Mouse (Mus musculus) limb, embryonic 13.5 days (tissue): ENCODE measurements around the gene Lrrc4c. TPM values are rescaled to one million over a fixed set of nuclear protein-coding genes. Genes with fewer than 3 reads are reported as not detected.

Experiments used
- ATAC-seq: fragments of 200-750 bp; cut with Nextera tagmentation; 2 replicates; pipeline ENCODE4 v1.8.0; 2017; ENCODE audit warnings: low read depth, moderate number of reproducible peaks, moderate TSS enrichment; ENCODE audit not compliant: low FRiP score
- H3K27ac ChIP-seq: fragments of 300-500 bp; sonication (generic); 2 replicates; pipeline ENCODE4 v1.5.1; 2015; ENCODE audit warnings: inconsistent platforms, mild to moderate bottlenecking, moderate library complexity
- H3K27me3 ChIP-seq: fragments of 300-500 bp; sonication (generic); 2 replicates; pipeline ENCODE4 v1.6.1; 2015; ENCODE audit warnings: mild to moderate bottlenecking, inconsistent platforms
- H3K36me3 ChIP-seq: fragments of 300-500 bp; sonication (generic); 2 replicates; pipeline ENCODE4 v1.6.1; 2015; ENCODE audit warnings: inconsistent platforms, mild to moderate bottlenecking, moderate library complexity
- H3K4me1 ChIP-seq: fragments of 300-500 bp; sonication (generic); 2 replicates; pipeline ENCODE4 v1.6.1; 2015; ENCODE audit warnings: inconsistent platforms
- H3K4me2 ChIP-seq: fragments of 300-500 bp; sonication (generic); replicated peaks from 2 replicates; pipeline ENCODE4 v1.6.1; 2015; ENCODE audit warnings: inconsistent platforms, mild to moderate bottlenecking, moderate library complexity
- H3K4me3 ChIP-seq: fragments of 300-500 bp; sonication (generic); 2 replicates; pipeline ENCODE4 v1.5.1; 2015; ENCODE audit warnings: moderate library complexity, mild to moderate bottlenecking, inconsistent platforms
- H3K9ac ChIP-seq: fragments of 300-500 bp; sonication (generic); 2 replicates; pipeline ENCODE4 v1.6.1; 2015; ENCODE audit warnings: mild to moderate bottlenecking, inconsistent platforms
- H3K9me3 ChIP-seq: fragments of 300-500 bp; sonication (generic); 2 replicates; pipeline ENCODE4 v1.6.1; 2016; ENCODE audit warnings: inconsistent platforms
- WGBS: fragments of 180-500 bp; shearing (Covaris S2); methylation state at CpG from one replicate; pipeline ENCODE4 v1.1.7; 2015; 5-methylcytosine and 5-hydroxymethylcytosine counted together
- polyA plus RNA-seq: library from polyadenylated mRNA; unstranded; fragments of >200 nt; fragmentation: Nextera tagmentation; extraction: Ambion mirVana; gene quantifications from 2 replicates; pipeline ENCODE4 v1.2.1, GENCODE M21; 2015

Lrrc4c gene
- polyA plus RNA-seq, 1 experiment from 2014 or later = 2.8 TPM

DNA sequence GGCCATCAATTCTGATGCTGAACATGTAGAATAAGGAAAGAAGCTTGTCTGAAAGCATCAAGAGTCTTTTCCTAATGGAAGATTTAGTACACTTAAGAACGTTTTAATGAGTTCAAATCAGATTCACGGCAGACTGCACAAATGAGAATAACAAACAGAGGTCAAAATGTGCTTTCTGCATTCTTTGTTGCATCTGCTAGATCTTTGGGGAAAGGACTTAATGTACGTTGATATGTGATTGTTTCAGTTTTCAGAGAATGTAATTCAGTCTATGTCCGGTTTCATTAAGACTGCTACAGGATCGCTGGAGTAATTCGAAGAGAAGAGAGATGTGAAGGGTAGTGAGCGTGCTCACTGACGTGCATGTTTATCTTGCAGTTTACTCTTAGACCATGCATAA lies 259.7 kb downstream of the Lrrc4c start:
- Histone ChIP-seq H3K9ac (no peak overlapping the region), H3K9me3 (no peaks in the 10 kb centered on the region), H3K4me1 (no peaks in the 10 kb centered on the region), H3K4me2 (no peak overlapping the region), H3K4me3 (no peak overlapping the region), H3K27me3 (no peaks in the 10 kb centered on the region), H3K36me3 (no peaks in the 10 kb centered on the region), H3K27ac (no peak overlapping the region)
- ATAC-seq = no peak
- 89% methylated on average over 8 of the region's 8 CpGs for WGBS

DNA sequence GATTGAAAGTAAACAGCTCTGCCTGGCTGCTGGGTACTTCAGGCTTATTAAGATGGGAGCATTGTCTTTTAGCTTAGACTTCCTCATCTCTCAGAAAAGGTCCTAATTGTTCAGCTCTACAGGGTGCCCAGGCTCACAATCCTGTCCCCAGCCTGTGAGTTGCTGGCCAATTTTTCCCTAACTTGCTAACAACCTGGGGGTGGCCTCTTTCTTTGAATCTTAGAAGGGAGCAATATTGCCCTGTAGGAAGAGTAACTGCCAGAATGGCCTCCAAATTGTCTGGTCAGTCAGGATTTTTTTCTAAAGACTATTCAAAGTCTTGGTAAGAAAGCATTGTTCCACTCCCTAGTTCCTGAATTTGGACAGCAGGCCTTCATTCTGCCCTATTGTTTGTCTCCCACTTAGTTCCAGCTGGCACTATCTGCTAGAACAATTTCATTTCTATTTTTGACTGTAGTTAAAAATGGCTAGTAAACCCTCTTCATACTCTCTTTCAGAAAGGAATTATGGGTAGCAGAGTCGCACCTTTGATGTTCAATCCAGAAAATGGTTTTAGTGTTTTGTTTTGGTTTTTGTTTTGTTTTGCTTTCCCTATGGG lies 262.3 kb downstream of the Lrrc4c start:
- H3K27me3 ChIP-seq = no peaks in the 10 kb centered on the region
- H3K4me2 ChIP-seq = no peak overlapping the region
- no peaks in the 10 kb centered on the region for H3K9me3 ChIP-seq
- no peaks in the 10 kb centered on the region for H3K36me3 ChIP-seq
- ATAC-seq = no peak
- no peak overlapping the region for H3K27ac ChIP-seq
- WGBS = 91% methylated on average over 1 of the region's 1 CpGs
- no peak overlapping the region for H3K4me3 ChIP-seq
- H3K4me1 ChIP-seq = no peaks in the 10 kb centered on the region
- H3K9ac ChIP-seq = no peak overlapping the region

DNA sequence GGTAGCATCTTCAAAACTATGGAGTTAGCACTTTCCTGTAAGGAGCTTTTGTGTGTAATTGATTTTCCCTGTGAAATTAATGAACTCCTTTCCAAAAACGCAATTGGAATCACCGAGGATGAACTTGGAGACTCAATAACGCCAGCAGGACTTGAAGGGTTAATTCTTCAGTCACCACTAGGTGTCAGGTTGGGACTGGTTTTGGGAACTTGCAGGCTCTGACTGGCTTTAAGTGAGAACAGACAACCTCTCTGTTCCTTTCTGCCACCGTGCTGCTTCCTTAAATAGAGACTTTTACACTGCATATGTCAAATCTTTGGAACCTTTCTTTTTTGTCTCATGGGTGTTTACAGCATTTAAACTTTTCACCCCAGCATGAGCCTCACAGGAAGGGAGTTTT lies 267.7 kb downstream of the Lrrc4c start:
- no peaks in the 10 kb centered on the region for H3K27me3 ChIP-seq
- no peaks in the 10 kb centered on the region for H3K9me3 ChIP-seq
- no peaks in the 10 kb centered on the region for H3K36me3 ChIP-seq
- no peaks in the 10 kb centered on the region for H3K4me1 ChIP-seq
- WGBS = 3% methylated on average over 4 of the region's 4 CpGs
- H3K4me2 ChIP-seq = no peak overlapping the region
- H3K4me3 ChIP-seq = no peak overlapping the region
- H3K27ac ChIP-seq = no peak overlapping the region
- no peak overlapping the region for H3K9ac ChIP-seq
- no peak; the same call in 1 of the 2 replicates for ATAC-seq

DNA sequence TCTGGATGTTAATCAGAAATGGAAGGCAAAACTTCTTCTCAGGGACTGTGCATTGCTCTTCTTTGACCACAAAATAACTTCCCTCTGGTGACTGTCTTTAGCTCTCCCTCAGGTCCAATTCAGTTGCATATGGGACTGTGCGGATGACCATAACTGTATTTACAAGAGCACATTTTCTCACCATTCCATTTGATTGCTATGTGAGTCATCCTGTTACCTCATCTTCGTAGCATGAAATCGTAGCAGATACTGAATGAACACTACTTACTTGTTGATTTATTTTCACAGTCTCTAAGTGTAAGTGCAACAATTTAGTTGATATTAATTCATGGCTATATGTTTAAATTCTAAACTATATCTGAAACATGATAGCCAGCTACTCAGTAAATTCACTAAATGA lies 286.8 kb downstream of the Lrrc4c start:
- H3K9me3 ChIP-seq = no peaks in the 10 kb centered on the region
- no peaks in the 10 kb centered on the region for H3K4me1 ChIP-seq
- no peak overlapping the region for H3K9ac ChIP-seq
- no peak overlapping the region for H3K27ac ChIP-seq
- no peak overlapping the region for H3K4me2 ChIP-seq
- WGBS = 90% methylated on average over 3 of the region's 3 CpGs
- ATAC-seq = no peak
- H3K36me3 ChIP-seq = no peaks in the 10 kb centered on the region
- no peak overlapping the region for H3K4me3 ChIP-seq
- no peaks in the 10 kb centered on the region for H3K27me3 ChIP-seq

DNA sequence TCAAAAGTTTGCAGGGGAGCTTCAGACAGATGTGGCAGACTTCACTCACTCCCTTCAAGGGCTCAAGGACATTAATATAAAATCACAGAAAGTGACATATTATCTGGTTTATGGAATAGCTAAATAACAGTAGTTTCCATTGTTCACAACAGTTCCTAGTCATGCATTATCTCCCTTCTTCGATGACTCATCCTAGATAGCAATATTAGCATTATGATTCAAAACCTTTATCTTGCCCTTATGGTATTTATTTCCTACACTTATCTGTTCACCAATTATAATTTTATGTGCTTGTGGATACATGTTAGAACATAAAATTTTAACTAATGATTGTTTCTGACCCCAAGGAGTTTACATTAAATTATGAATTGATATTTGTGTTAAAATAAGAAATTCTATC lies 296.2 kb downstream of the Lrrc4c start:
- no peak overlapping the region for H3K4me2 ChIP-seq
- no peak for ATAC-seq
- 78% methylated on average over 1 of the region's 1 CpGs for WGBS
- no peaks in the 10 kb centered on the region for H3K36me3 ChIP-seq
- no peak overlapping the region for H3K4me3 ChIP-seq
- no peaks in the 10 kb centered on the region for H3K9me3 ChIP-seq
- H3K9ac ChIP-seq = no peak overlapping the region
- H3K4me1 ChIP-seq = no peaks in the 10 kb centered on the region
- H3K27ac ChIP-seq = no peak overlapping the region
- H3K27me3 ChIP-seq = no peaks in the 10 kb centered on the region

DNA sequence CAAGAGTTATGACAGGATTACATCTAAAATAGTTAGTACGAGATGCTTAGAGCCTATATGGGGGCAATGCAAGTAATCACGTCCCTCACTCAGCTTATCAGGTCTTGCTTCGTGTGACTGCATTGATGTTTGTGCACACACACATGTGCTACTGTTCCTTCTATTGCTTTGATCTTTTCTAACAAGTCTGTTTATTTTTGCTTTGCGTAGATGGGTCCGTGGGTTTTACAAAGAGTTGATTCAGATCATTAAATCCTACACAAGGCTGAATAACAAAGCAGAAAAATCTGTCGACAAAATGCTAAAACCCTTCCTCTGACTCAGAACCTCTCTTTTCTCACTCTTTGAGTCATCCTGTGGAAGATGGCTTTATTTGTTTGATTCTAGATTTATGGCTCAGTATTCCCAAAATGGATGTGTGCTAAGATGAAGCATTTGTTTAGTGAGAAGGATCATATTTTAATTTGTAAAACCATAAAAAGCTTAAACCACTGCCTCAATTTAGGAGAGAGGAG lies 300.8 kb downstream of the Lrrc4c start:
- H3K9me3 ChIP-seq = no peaks in the 10 kb centered on the region
- H3K27me3 ChIP-seq = no peaks in the 10 kb centered on the region
- no peak overlapping the region for H3K27ac ChIP-seq
- no peak overlapping the region for H3K9ac ChIP-seq
- ATAC-seq = no peak
- H3K4me2 ChIP-seq = no peak overlapping the region
- H3K4me1 ChIP-seq = no peaks in the 10 kb centered on the region
- no peak overlapping the region for H3K4me3 ChIP-seq
- no peaks in the 10 kb centered on the region for H3K36me3 ChIP-seq
- WGBS = 72% methylated on average over 6 of the region's 6 CpGs

DNA sequence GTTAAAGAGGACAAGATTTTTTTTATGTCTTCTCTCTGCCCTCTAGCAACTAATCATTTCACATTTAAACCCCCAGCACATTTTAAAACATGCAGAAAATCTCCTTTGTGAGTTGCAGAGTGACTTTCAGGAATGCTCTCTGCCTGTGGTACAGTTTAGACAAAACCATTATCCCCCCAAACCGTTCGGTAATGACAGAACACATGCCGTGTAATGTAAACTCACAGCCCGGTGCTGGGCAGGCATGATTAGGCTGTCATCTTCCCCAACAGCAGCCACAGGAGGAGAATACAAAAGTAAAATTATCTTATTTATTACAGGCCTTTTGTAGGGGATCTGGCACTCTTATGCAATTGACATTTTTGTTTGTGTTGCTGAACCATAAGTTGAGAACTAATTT lies 349.1 kb downstream of the Lrrc4c start:
- WGBS = 73% methylated on average over 4 of the region's 4 CpGs
- H3K9ac ChIP-seq = no peak overlapping the region
- H3K27ac ChIP-seq = no peak overlapping the region
- no peaks in the 10 kb centered on the region for H3K36me3 ChIP-seq
- H3K9me3 ChIP-seq = no peaks in the 10 kb centered on the region
- no peak overlapping the region for H3K4me2 ChIP-seq
- H3K27me3 ChIP-seq = no peaks in the 10 kb centered on the region
- no peak for ATAC-seq
- H3K4me1 ChIP-seq = no peaks in the 10 kb centered on the region
- no peak overlapping the region for H3K4me3 ChIP-seq

DNA sequence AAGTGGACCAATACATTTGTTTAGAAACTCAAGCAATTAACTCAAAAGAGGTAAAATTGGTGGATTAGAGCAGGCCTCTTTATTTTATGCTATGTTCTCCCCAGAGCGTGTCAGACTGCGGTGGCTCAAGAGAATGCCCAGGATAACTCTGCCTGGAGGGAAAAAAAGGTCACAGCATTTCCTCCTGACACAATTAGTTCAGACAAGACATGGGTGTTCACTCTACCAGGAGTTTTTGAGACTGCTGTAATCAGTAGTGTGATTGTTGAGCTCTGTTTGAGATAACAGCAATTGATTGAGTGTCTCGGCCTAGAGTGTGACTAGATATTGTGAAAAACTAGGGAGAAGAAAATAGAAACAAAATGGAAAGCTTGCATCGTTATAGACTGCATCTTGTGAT lies 363.8 kb downstream of the Lrrc4c start:
- Histone ChIP-seq H3K36me3 (no peaks in the 10 kb centered on the region), H3K27ac (no peak overlapping the region), H3K9ac (no peak overlapping the region), H3K27me3 (no peaks in the 10 kb centered on the region), H3K9me3 (no peaks in the 10 kb centered on the region), H3K4me1 (no peaks in the 10 kb centered on the region), H3K4me2 (no peak overlapping the region), H3K4me3 (no peak overlapping the region)
- ATAC-seq = no peak
- 79% methylated on average over 4 of the region's 4 CpGs for WGBS

DNA sequence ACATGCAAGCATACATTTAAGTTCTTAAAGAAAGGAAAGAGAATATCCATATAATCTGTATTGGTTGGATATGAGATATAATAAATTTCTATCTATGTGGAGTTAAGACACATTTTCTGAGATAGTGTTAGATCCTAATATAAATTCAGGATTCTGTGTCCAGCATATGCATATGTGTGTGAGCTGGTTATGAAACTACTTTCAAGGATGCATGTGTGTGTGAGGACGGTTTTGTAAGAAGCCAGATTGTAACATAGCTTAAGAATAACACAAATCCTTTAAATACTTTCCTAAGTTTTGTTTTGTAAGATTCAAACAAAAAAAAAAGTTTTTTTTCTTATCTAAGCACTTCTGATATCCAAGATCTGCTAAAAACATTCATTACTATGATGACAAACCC lies 367.4 kb downstream of the Lrrc4c start:
- WGBS = 71% methylated on average over 1 of the region's 1 CpGs
- no peaks in the 10 kb centered on the region for H3K27me3 ChIP-seq
- no peaks in the 10 kb centered on the region for H3K36me3 ChIP-seq
- no peak overlapping the region for H3K4me3 ChIP-seq
- ATAC-seq = no peak
- no peak overlapping the region for H3K9ac ChIP-seq
- no peak overlapping the region for H3K27ac ChIP-seq
- no peaks in the 10 kb centered on the region for H3K9me3 ChIP-seq
- H3K4me1 ChIP-seq = no peaks in the 10 kb centered on the region
- no peak overlapping the region for H3K4me2 ChIP-seq

DNA sequence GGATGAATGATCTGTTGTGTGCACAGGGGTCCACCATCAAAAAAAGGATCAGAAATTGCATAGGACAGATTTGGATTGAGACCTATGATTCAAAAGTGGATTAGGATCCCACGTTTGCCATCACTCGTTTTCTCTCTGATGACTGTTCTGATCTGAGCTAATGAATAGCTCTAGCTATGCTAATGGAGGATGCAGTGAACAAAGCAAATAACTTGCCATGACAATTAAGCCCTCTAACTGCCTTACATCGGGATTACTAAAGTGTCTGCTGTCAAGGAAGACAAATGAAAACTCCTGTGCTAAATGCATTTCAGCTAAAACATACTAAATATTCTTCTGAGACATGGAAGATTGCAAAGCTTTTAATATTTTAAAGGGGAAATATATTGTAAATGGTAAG lies 387.0 kb downstream of the Lrrc4c start:
- Histone ChIP-seq H3K9ac (no peak overlapping the region), H3K4me1 (no peaks in the 10 kb centered on the region), H3K36me3 (no peaks in the 10 kb centered on the region), H3K4me3 (no peak overlapping the region), H3K4me2 (no peak overlapping the region), H3K9me3 (no peaks in the 10 kb centered on the region), H3K27me3 (no peaks in the 10 kb centered on the region), H3K27ac (no peak overlapping the region)
- 48% methylated on average over 3 of the region's 3 CpGs for WGBS
- no peak for ATAC-seq

DNA sequence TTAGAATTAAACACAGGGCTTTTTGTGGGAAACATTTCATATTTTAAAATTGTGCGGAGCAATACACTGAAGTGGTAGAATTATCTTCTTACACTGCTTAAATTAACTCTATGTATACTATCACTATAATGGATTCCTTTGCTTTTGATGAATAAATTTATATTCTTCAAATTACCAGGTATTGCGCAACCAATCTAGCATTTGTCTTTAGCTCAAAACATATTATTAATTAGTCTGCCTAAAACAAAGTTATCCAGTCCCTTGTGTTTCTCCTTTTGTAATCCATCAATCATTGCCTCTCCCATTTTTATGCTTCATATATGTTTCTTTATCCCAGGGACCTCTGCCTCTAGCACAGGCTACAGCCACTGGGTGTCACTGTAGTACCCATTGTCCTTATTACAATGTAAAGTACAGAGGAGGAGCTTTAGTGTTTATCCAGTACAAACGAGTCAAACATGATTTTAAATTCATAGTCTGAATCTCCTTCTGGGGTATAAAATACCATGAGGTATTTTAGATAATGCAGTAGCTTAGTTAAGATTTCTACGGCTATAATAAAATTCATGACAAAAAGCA lies 389.9 kb downstream of the Lrrc4c start:
- H3K9me3 ChIP-seq = no peaks in the 10 kb centered on the region
- no peak overlapping the region for H3K27ac ChIP-seq
- H3K4me3 ChIP-seq = no peak overlapping the region
- H3K4me2 ChIP-seq = no peak overlapping the region
- H3K9ac ChIP-seq = no peak overlapping the region
- WGBS = 61% methylated on average over 4 of the region's 4 CpGs
- H3K36me3 ChIP-seq = no peaks in the 10 kb centered on the region
- H3K4me1 ChIP-seq = no peaks in the 10 kb centered on the region
- no peaks in the 10 kb centered on the region for H3K27me3 ChIP-seq
- ATAC-seq = no peak

DNA sequence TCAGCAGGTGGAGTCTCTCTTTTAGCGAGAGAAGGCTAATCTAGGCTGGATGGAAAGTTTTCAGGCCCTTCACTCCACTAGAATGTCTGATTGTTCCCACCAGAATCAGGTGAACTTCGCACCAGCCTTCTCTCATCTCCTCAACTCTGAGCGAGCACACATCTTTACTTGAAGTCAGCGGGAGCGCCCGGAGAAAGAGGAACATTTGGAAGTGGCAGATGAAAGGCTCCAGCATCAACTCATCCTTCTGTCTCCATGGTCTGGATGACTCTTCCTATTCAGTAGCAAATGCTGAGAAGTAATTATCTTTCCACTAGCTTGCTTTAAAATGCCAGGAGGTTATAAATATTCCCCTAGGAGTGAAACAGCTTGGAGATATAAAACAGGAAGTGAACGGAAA lies 396.6 kb downstream of the Lrrc4c start:
- H3K4me1 ChIP-seq = no peaks in the 10 kb centered on the region
- H3K27ac ChIP-seq = no peak overlapping the region
- 86% methylated on average over 7 of the region's 7 CpGs for WGBS
- H3K4me2 ChIP-seq = no peak overlapping the region
- no peak for ATAC-seq
- H3K9ac ChIP-seq = no peak overlapping the region
- no peaks in the 10 kb centered on the region for H3K36me3 ChIP-seq
- no peak overlapping the region for H3K4me3 ChIP-seq
- H3K9me3 ChIP-seq = no peaks in the 10 kb centered on the region
- no peaks in the 10 kb centered on the region for H3K27me3 ChIP-seq

DNA sequence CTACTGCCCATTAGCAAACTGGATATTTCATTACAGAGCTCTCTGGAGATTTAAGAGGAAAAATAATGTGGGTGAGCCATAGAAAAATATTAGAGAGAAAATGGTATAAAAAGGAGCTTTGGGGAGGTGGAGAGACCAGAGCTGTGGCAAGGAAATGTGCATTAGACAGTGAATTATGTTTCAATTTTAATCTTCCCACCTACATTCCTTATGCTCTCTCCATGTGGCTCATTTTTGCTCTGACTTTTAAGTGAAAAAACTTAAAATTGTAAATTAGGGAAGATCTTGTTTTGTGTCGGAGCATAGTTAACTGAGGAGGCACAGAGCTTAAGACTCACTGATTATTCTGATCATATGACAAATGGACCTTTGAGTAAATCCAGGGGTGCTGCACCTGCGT lies 399.4 kb downstream of the Lrrc4c start:
- no peaks in the 10 kb centered on the region for H3K9me3 ChIP-seq
- ATAC-seq = no peak
- no peak overlapping the region for H3K9ac ChIP-seq
- H3K4me3 ChIP-seq = no peak overlapping the region
- no peak overlapping the region for H3K4me2 ChIP-seq
- H3K27ac ChIP-seq = no peak overlapping the region
- 88% methylated on average over 2 of the region's 2 CpGs for WGBS
- no peaks in the 10 kb centered on the region for H3K27me3 ChIP-seq
- H3K36me3 ChIP-seq = no peaks in the 10 kb centered on the region
- no peaks in the 10 kb centered on the region for H3K4me1 ChIP-seq
